Comparison of ENCODE assay signal across 22 mouse cellular contexts in genomic region chr6:61729065-61729464, GRCm38 (mm10).
DNase-seq lines count a peak whose midpoint lies in the region; ATAC-seq and TF ChIP-seq lines count a peak whose summit lies in the region.
"Had no signal": no experiment of that assay in that cellular context is flagged by ENCODE, and none has a peak within 500 bp of the region (broad histone marks: within the 10 kb centered on the region; RNA-seq: fewer than 3 reads in every experiment).

No protein-coding gene starts in this region.

- H3K27me3 ChIP-seq in hindbrain, embryonic 14.5 days (ENCODE audit: control insufficient read depth, insufficient read depth, low read length) = no peaks in the 10 kb centered on the region
- H3K27me3 ChIP-seq in hindbrain, embryonic 13.5 days = no peaks in the 10 kb centered on the region
- no peaks in the 10 kb centered on the region for H3K27me3 ChIP-seq in forebrain, embryonic 16.5 days (replicated peaks; ENCODE audit: control insufficient read depth, insufficient read depth, low read length)
- H3K27me3 ChIP-seq in midbrain, postnatal 0 days (ENCODE audit: insufficient read depth, low read length) = no peaks in the 10 kb centered on the region
- H3K27me3 ChIP-seq: lung, embryonic 15.5 days had no signal

- 45% methylated on average over 1 of the region's 1 CpGs for WGBS in hindbrain, embryonic 14.5 days
- 63% methylated on average over 1 of the region's 1 CpGs for WGBS in hindbrain, embryonic 13.5 days
- 17% methylated on average over 1 of the region's 1 CpGs for WGBS in forebrain, embryonic 16.5 days
- 25% methylated on average over 1 of the region's 1 CpGs for WGBS in midbrain, postnatal 0 days

- H3K4me3 ChIP-seq in hindbrain, embryonic 14.5 days (replicated peaks; ENCODE audit: low read length) = no peak overlapping the region
- no peak overlapping the region for H3K4me3 ChIP-seq in hindbrain, embryonic 13.5 days
- H3K4me3 ChIP-seq in forebrain, embryonic 16.5 days (replicated peaks; ENCODE audit: low read length) = no peak overlapping the region
- H3K4me3 ChIP-seq in midbrain, postnatal 0 days (ENCODE audit: low read depth, low read length) = no peak overlapping the region
- H3K4me3 ChIP-seq: heart, adult 2 months; lung, embryonic 15.5 days had no signal

- no peaks in the 10 kb centered on the region for H3K36me3 ChIP-seq in hindbrain, embryonic 14.5 days (replicated peaks; ENCODE audit: control insufficient read depth, insufficient read depth)
- H3K36me3 ChIP-seq in hindbrain, embryonic 13.5 days = no peaks in the 10 kb centered on the region
- no peaks in the 10 kb centered on the region for H3K36me3 ChIP-seq in forebrain, embryonic 16.5 days (ENCODE audit: control insufficient read depth, insufficient read depth)
- no peaks in the 10 kb centered on the region for H3K36me3 ChIP-seq in midbrain, postnatal 0 days (ENCODE audit: insufficient read depth, low read length)
- H3K36me3 ChIP-seq: lung, embryonic 15.5 days had no signal

- intact Hi-C loops in left cerebral cortex, postnatal 10 days (cut with DNase I) = no loop called here

- no peak for TF ChIP-seq CTCF in midbrain, postnatal 0 days (IDR thresholded peaks at IDR 0.05)

- peak; percentile 73; the same call in 1 of the 2 replicates for ATAC-seq in hindbrain, embryonic 14.5 days (ENCODE audit: low FRiP score)
- ATAC-seq in hindbrain, embryonic 13.5 days (ENCODE audit: low FRiP score) = no peak
- peak; percentile 72 for ATAC-seq in forebrain, embryonic 16.5 days
- ATAC-seq in midbrain, postnatal 0 days (ENCODE audit: low FRiP score) = no peak
- ATAC-seq: activated CD4-positive, CD25-positive, alpha-beta regulatory T cell, adult 4 months; intestine, postnatal 0 days had no signal

- DNase-seq in hindbrain, embryonic 14.5 days (ENCODE audit: low spot score) = no peak
- peak; percentile 5 for DNase-seq in brain, adult 2 months (ENCODE audit: low read depth, low spot score)
- DNase-seq in midbrain, postnatal 0 days (ENCODE audit: low spot score) = peak; percentile 47
- no peak for DNase-seq in left cerebral cortex, postnatal 10 days (ENCODE audit: extremely low spot score in 1 of 2, low spot score in 2 of 2)
- no peak for DNase-seq in adrenal gland, adult 8-10 months
- no peak for DNase-seq in layer of hippocampus, adult 9-10 months (ENCODE audit: low spot score)
- DNase-seq: adrenal gland, postnatal 10 days; B cell, adult 2 months; cerebellum, adult 9-10 months; gastrocnemius, postnatal 25 days; heart, adult 2 months; kidney, postnatal 4 days; layer of hippocampus, adult 9-11 months; right cerebral cortex, adult 18-20 months; right cerebral cortex, postnatal 4 days; thymus, postnatal 14 days had no signal

- H3K4me2 ChIP-seq in hindbrain, embryonic 14.5 days (replicated peaks) = no peak overlapping the region
- no peak overlapping the region for H3K4me2 ChIP-seq in hindbrain, embryonic 13.5 days
- no peak overlapping the region for H3K4me2 ChIP-seq in forebrain, embryonic 16.5 days (ENCODE audit: low read length)
- no peak overlapping the region for H3K4me2 ChIP-seq in midbrain, postnatal 0 days (ENCODE audit: low read depth, low read length, poor library complexity, severe bottlenecking)
- H3K4me2 ChIP-seq: lung, embryonic 15.5 days had no signal

- no peaks in the 10 kb centered on the region for H3K9me3 ChIP-seq in hindbrain, embryonic 14.5 days (ENCODE audit: control insufficient read depth, low read length)
- H3K9me3 ChIP-seq in hindbrain, embryonic 13.5 days = no peaks in the 10 kb centered on the region
- no peaks in the 10 kb centered on the region for H3K9me3 ChIP-seq in forebrain, embryonic 16.5 days (ENCODE audit: control insufficient read depth, low read length)
- no peaks in the 10 kb centered on the region for H3K9me3 ChIP-seq in midbrain, postnatal 0 days (ENCODE audit: low read length)
- H3K9me3 ChIP-seq: lung, embryonic 15.5 days had no signal

- no peaks in the 10 kb centered on the region for H3K4me1 ChIP-seq in hindbrain, embryonic 14.5 days (replicated peaks; ENCODE audit: control insufficient read depth, insufficient read depth, low read length)
- H3K4me1 ChIP-seq in hindbrain, embryonic 13.5 days (replicated peaks) = no peaks in the 10 kb centered on the region
- H3K4me1 ChIP-seq in forebrain, embryonic 16.5 days (replicated peaks; ENCODE audit: control insufficient read depth, insufficient read depth, low read length) = no peaks in the 10 kb centered on the region
- H3K4me1 ChIP-seq in midbrain, postnatal 0 days (ENCODE audit: insufficient read depth, low read length) = no peaks in the 10 kb centered on the region
- H3K4me1 ChIP-seq: lung, embryonic 15.5 days had no signal

- H3K9ac ChIP-seq in hindbrain, embryonic 14.5 days = no peak overlapping the region
- H3K9ac ChIP-seq in hindbrain, embryonic 13.5 days = no peak overlapping the region
- no peak overlapping the region for H3K9ac ChIP-seq in forebrain, embryonic 16.5 days (replicated peaks; ENCODE audit: low read depth, low read length)
- H3K9ac ChIP-seq in midbrain, postnatal 0 days (replicated peaks; ENCODE audit: low read length, poor library complexity, severe bottlenecking) = no peak overlapping the region
- H3K9ac ChIP-seq: liver, embryonic 14.5 days; lung, embryonic 15.5 days had no signal

- H3K27ac ChIP-seq in hindbrain, embryonic 14.5 days = no peak overlapping the region
- no peak overlapping the region for H3K27ac ChIP-seq in hindbrain, embryonic 13.5 days
- no peak overlapping the region for H3K27ac ChIP-seq in forebrain, embryonic 16.5 days (ENCODE audit: low read length)
- no peak overlapping the region for H3K27ac ChIP-seq in midbrain, postnatal 0 days (ENCODE audit: low read depth, low read length)
- H3K27ac ChIP-seq: heart, adult 2 months; liver, embryonic 14.5 days; lung, embryonic 15.5 days had no signal

Comparison
In these comparisons a context has a peak if more than half of its experiments do, and no peak if none do; other contexts are left out.
1. ATAC-seq: peak in hindbrain, embryonic 14.5 days (single experiment) and forebrain, embryonic 16.5 days (single experiment); none in hindbrain, embryonic 13.5 days (single experiment) and midbrain, postnatal 0 days (single experiment).
2. DNase-seq: peak in brain, adult 2 months (single experiment) and midbrain, postnatal 0 days (single experiment); none in hindbrain, embryonic 14.5 days (single experiment), left cerebral cortex, postnatal 10 days (0 of 2), adrenal gland, adult 8-10 months (single experiment) and layer of hippocampus, adult 9-10 months (single experiment).